Mouse (Mus musculus) R1 (cell line): ENCODE results near the gene Ptp4a2.
"Not testable (repeated sequence)": the region's sequence is repeated elsewhere in the genome, so short reads cannot be mapped to it uniquely, and the experiment has no call there.

Experiments
- DNase-seq: peaks from one replicate; pipeline ENCODE4 v3.0.0-alpha.2; 2018; ENCODE audit warnings: low read depth, low spot score

Ptp4a2 gene

DNA sequence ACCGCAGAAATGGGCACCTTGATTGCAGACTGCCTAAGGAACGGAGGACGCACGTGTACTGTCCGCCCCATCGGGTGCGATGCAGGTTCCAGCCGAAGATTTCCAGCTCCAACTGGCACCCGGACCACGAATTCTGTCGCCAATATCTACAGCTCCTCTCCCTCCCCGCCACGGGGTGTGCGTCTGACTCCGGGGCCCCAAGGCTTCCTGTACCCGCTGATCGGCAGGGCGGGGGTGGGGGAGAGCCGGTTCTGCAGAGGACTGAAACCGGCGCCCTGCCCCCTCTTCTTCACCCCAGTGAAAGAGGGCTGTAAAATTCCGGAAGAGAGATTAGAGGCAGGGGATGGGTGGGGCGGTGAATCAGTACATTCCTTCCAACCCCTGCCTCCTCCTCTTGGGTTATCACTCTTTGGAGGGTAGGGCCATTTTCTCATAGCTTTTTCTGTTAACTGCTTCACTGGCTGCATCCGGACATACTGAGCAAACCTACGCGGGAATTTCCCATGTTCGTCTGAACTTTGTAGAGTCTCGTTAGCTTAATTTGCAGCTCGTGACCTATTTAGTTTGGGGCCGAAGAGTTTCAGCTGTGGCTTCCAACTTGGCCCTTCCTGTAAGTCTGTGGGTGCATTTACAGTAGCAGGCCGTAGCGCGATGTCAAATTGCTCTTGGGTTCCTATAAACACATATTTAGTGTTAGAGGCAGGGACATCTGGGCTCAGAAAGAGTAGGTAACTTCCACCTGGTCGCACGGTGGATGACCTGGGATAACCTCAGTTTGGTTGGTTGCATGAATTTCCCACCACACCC is at the start of gene Ptp4a2:
Gene Ptp4a2 (plus strand): TSS at position 422 of the 807 bp plus-strand sequence.
- peak; percentile 99 for DNase-seq

DNA sequence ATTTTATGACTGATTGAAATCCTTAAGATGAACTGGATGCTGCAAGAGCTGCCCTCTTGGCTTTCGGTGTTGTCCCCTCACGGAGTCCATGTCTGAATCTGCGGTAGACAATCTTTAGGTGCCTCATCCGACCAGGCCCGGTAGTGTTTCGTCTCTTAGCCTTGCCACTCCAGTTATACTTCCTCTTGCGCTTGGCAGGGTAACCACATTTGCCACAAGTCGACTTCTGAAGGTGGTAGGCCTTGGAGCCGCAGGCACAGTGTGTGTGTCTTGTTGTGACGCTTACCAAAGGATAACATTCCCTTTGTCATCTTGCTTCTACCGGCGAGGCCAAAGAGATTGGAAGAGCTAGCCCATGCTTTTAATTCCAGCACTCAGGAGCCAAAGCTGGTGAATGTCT is 49.4 kb upstream of the Ptp4a2 start:
- no peak for DNase-seq

DNA sequence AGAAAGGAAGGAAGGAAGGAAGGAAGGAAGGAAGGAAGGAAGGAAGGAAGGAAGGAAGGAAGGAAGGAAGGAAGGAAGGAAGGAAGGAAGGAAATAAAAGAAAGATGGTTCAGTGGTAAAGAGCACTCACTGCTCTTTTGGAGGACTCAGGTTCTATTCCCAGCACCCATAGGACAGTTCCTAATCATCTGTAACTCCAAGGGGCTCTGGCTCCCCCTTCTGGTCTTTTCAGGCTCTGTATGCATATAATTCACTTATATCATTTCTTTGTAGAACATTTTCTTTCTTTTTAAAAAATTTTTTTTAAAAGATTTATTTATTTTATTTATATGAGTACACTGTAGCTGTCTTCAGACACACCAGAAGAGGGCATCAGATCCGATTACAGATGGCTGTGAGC is 48.5 kb upstream of the Ptp4a2 start:
- peak; percentile 59 for DNase-seq

DNA sequence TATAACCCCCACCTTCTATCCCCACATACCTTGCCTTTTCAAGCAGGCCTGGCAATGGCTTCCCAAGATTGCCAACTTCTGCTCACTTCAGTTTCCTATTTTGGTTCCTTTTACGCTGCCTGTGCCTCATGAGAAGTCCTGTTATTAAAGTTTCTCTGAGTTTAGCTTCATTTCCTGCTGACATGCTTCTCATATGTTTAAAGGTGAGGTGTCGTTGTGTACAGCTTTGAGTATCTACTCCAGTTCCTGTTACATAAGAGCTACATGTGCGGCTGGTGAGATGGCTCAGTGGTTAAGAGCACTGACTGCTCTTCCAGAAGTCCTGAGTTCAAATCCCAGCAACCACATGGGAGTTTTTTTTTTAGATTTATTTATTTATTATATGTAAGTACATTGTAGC is 45.7 kb upstream of the Ptp4a2 start:
- no peak for DNase-seq

DNA sequence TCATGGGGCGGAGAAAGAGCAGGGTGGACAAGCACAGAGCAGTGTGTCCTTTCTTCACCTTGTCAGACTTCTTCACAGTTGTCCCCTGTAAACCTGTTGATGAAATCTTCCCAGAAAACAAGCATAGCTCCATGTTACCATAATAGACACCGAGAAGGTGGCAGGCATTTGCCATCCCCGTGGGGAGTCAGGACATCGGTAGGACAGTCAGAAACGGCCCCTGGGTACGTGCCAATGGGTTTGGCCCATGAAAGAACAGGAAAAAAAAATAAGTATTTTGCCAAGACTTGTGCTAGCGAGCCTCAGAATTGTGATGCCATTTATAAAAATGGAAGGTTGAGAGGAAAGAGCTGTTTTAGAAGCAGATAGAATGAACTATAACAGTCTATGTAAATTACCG is 43.2 kb upstream of the Ptp4a2 start:
- no peak for DNase-seq

DNA sequence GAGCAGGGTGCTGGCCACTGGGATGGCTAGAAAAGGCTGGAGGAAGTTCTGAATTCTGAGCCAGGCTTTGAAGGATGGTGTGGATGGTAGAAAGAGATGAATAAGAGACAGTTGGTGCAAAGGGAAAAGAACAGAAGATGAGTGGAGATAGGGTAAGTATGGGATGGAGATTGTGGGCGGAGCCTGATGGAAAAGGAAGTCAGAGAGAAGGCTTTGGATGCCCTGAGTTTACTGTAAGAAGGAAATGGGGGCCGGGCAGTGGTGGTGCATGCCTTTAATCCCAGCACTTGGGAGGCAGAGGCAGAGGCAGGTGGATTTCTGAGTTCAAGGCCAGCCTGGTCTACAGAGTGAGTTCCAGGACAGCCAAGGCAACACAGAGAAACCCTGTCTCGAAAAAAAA is 42.3 kb upstream of the Ptp4a2 start:
- not testable (repeated sequence) for DNase-seq

DNA sequence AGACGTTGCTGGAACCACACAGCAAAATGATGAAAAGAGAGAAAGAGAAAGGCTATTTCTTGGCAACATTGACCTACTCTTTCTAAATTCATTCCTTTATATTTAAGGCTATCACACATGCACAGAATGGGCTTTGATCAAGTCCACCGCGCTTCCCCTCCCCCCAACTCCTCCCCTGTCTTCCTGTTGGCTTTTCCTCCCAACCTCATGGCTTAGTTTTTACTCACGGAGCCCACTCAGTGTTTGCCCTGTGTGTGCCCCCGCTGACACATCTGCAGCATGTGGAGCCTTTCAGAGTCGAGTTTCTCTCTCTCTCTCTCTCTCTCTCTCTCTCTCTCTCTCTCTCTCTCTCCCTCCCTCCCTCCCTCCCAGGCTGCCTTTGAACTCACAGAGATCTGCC is 40.4 kb upstream of the Ptp4a2 start:
- DNase-seq = no peak

DNA sequence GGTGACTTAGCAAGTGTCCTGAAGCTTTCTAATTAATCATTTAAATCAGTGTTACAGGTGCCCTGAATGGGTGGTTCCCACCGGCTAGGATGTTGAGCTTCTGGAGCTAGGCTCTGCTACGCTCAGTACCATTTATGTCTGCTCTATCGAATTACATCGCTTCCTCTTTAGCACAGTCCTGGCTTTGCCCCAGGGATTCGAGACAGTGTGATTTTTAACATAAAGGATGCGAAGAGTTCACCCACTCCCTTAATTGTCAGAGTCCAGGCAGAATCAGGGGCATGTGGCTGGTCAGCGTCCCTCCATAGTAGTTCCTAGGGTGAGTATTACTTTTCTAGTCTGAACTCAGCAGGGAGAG is 39.7 kb upstream of the Ptp4a2 start:
- no peak for DNase-seq

DNA sequence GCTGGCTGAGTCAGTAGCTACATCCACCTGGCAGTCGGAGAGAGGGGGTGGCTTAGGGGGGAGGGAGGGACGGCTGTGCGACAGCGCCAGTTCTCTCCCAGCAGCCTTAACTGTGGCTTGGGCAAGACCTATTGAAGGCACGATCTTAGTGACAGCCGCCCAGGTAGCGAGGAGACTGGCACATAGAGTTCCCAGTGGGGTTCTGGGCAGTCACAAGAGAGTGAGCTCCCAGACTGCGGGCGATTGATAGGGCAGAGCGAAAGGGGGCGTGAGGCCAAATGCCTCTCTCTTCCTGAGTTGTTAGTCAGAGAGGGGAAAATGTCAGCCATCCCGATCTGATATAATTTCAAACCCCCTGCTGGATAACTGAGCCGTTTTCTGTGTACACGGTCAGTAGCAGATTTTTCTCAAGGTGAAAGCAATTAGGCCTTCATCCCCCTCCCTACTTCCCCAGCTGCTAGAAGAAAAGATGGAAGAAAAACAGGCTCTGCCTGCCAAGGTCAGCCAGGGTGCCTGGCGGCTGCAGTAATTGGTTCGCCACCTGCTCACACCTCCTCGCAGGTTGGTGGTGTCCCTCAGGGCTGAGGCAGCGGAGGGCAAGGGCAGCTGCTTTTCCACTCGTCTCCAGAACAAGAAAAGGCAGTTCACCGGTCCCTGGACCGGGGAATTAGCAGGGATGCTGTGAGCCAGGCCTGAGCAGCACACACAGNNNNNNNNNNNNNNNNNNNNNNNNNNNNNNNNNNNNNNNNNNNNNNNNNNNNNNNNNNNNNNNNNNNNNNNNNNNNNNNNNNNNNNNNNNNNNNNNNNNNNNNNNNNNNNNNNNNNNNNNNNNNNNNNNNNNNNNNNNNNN is 39.1 kb upstream of the Ptp4a2 start:
- DNase-seq = no peak

DNA sequence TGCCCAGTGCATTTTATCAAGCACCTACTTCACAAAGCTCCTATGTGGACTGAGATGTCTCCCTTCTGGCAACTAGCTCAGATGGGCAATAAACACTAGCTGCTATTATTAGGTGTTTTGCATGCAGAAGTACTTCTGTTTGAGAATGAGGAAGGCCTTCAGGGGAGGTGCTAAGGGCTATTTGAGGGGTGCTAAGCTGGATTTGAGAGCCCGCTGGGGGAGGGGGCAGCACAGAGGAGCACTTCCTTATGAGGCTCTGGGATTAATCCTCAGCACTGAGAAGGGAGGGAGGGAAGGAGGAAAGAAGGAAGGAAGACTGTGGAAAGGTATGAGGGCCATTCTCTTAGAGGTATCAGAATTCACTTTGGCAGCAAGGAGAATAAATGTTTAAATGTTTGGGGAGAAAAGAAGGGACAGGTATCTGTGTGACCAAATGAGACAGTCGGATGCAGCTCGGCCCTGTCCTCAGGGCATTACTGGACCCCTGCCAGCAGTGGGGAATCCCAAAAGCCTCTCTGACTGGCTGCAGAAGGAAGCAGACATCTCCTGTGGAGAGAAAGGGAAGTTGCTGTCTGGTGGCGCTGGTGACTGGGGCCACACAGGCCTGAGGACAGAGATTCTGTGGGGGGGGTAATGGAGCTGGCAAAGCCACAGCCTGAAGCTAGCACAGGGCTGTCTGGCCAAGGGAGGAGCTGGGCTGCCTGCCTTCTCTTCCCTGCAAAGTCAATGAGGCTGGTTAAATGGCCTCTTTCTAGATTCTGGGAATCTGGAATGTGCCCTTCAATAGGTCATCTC is 28.9 kb upstream of the Ptp4a2 start:
- no peak for DNase-seq

DNA sequence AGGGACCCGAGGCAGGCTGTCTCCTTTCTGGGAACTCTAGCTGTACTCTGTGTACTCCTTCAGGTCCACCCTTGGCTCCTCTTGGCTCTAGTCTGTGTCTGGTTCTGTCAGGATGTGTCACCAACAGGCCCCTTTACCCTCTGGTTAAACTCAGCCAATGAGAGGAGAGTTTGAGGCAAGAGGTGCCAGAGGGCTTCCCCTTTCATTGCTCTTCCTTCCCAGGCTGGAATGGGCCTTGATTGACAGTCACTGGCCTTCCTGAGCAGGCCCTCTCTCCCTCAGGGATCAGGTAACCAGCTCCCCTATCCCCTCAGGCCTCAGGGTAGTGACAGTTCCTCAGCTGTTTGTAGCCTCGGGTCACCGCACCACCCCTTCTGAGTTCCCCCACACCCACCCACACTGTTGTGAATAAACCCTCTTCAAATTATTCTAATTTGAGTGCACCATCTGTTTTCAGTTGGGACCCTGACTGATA is 28.1 kb upstream of the Ptp4a2 start:
- no peak for DNase-seq

DNA sequence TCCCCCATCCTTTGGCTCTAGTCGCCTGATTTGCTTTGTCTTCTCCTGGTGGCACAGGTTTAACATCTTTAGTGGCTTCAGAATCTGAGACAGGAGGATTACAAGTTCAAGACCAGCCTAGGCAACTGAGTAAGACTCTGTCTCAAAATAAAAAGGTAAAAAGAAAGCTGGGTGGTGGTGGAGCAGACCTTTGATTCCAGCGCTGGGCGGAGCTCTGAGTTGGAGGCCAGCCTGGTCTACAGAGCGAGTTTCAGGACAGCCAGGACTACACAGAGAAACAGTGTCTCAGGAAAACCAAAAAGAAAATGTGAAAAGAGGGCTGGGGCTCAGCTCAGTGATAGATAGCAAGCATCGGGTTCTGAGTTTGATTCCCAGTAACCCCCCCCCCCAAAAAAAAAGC is 27.5 kb upstream of the Ptp4a2 start:
- no peak for DNase-seq

DNA sequence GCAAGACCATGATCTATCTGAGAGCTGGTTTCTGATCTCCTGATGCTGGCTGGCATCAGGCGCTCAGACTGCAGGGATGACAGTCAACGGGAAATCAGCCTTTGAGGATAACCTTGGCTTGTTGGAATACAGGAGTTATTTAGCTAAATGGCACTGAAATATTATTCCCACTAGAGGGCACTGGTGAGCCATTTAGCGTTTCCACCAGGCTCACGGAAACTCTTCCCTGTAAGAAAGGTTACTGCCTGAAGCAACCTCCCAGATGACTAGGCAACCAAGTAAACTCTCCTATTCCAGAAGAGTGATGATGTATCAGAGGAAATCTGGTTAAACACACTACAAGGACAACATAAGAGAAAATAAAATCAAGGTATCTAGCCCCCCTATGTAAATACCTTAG is 25.8 kb upstream of the Ptp4a2 start:
- peak; percentile 89 for DNase-seq

DNA sequence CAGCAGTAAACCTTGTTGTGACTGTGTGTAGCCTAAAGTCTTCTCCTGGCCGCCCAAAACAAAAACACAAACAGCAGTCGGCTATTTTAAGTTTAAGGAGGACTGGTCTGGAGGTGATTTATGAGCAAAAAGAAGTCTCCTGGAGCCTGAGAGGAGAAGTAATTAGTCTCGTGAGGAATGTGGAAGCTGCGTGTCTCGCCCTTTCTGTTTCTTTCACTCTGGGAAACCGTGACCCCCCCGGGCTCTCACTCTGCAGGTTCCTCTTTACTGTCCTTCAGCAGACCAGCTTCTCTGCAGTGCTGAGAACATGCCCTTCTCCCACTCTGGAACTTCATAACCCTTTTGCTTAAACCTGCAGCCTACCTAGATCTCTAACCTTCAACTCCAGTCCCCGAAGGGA is 22.3 kb upstream of the Ptp4a2 start:
- DNase-seq = no peak

DNA sequence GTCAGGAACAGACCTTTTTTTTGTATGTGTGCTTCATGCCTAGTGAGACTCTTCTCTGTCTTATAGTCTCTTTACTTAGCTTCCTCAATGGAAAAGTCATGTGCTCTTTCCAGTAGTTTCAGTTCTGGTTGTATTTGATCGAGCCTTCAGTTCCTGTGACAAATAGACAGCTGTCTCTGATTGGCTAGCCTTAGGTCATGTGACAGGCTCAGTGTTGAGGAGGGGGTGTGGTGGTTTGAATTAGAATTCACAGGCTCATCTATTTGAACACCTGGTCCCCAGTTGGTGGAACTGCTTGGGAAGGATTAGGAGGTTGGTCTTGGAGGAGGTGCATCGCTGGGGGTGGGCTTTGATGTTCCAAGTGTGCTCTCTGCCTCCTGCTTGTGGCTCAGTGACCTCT is 21.4 kb upstream of the Ptp4a2 start:
- DNase-seq = peak; percentile 67

DNA sequence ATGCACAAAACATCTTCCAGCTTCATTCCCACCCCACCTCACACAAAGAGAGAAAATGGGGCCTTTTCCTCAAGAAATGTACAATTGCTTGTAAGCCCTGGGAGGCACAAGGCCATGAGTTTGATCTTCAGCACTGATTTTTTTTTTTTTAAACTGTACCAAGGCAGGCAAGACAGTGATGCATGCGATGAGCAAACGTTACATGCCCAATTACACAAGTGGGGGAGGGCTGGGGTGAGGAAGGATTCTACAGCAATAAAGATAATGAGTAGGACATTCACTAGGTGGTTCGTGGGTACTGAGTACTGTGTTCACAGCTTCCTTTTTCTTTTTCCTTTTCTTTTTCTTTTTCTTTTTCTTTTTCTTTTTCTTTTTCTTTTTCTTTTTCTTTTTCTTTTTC is 20.5 kb upstream of the Ptp4a2 start:
- DNase-seq = no peak

DNA sequence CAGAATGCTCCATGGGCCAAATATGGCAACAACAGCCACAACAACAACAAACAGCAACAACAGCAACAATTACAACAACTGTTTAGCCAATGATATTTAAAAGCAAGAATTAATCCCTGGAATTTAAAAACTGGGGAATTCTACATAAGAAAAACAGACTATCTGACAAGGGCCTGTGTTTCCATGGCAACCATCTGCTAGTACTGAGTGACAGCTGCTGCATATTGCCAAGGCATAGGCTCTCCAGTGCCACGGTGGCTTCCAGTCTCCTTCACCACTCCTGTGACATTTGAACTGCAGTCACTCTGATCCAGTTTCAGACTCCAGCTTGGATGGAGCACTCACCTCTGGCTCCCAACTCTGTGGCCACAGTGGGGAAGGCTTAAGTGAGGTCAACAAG is 19.6 kb upstream of the Ptp4a2 start:
- DNase-seq = peak; percentile 39

DNA sequence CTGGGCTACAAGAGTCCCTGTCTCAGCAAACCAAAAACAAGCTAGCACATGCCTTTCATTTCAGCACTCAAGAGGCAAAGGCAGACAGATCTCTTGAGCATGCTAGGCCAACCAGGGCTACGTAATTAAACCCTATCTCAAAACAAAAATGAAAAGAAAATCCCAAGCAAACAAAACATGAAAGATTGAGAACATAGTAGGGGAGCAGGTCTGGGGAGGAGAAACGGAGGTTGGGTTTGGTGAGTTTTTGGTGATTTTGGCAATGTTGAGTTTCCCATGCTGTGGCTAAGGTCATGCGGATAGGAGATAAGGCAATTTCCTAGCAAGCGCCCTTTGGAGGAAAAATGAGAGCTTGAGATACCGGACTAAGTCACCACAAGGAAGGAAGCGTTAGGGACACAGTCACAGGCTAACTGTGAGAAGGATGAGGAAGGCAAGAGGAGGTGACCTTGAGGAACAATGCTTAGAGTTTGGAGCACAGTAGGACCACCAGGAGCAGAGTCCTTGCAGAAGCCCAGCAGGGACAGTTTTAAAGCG is 18.3 kb upstream of the Ptp4a2 start:
- no peak for DNase-seq

DNA sequence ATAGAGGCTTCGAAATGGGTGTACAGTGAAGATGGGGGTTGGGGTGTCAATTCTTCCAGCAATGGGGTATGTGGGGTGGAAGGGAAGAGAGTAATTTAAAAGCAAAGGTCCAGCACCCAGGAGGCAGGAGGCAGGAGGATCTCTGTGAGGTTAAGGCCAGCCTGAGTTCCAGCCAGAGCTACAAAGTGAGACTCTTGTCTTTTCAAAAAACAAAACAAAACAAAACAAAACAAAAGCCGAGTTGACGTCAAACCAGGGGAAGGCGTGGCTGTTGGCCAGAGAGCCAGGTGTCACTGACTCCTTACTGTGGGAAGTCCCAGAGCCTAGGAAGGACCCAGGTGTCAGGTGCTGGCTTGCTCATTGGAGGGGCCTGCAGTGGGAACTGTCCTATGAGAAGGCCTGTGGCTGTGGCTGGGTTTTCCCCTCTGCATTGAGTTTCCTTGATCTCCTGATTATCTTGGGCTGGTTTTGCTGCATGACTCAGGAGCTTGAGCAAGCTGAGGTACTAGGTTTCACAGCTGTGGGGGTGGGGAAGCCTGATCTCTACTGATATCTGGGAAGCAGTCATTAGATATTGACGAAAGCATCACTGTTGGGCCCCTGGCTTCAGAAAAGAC is 17.2 kb upstream of the Ptp4a2 start:
- DNase-seq = peak; percentile 57

DNA sequence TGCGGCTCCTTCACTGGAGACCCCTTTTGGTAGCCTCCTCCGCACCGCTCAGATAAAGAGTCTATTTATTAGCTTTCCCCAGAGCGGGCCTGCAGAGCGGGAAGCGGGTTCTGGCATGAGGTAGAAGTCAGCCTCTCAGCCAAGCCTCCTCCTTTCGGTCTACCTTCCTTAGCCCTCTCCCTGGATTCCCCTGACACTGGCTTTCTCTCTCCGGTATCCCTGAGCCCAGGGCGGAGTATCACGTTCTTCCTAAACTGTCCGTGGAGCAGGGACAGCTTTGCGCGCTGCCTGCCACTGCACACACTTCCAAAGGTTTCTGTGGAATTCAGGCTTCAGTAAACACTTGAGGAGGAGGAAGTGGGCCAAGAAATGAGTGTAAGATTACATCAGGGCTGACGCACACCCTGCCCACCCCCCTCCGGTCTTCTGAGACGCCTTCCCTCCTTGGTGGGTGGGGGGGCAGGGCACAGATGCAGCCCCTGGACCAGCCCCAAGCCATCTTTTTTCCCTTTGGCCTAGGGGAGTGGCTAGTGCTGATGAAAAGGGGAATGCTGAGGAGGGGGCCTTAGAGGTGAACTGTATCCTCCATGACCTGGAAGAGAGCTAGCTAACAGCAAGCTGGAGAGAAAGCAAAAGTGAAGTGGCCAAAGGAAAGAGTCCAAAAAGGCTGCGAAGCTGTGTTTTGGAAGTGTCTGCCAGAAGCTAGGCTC is 15.7 kb upstream of the Ptp4a2 start:
- peak; percentile 72 for DNase-seq

DNA sequence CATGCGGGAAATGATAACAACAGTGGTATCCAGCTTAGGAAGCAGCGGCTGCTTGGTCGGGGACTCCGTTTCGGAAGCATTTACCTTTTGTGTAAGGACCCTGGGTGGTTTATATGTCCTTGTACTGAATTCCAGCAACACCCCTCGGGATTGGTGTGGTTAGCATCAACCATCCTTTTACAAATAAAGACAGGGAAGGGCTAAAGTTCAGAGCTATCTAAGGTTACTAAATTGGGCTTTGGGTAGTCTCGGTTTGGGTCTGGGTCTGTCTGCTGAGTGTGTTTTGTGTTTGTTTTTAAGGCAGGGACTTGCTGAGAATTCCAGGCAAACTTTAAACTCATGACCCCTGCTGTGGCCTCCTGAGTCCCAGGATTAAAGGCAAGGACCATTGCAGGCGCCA is 15.2 kb upstream of the Ptp4a2 start:
- peak; percentile 62 for DNase-seq
